Mouse (Mus musculus) kidney, embryonic 15.5 days (tissue): ENCODE measurements around the gene Smox. TPM values are rescaled to one million over a fixed set of nuclear protein-coding genes. Genes with fewer than 3 reads are reported as not detected.

ENCODE experiments used
- ATAC-seq: fragments of 200-750 bp; cut with Nextera tagmentation; replicated peaks from 2 replicates; pipeline ENCODE4 v1.8.0; 2017; ENCODE audit warnings: moderate TSS enrichment; ENCODE audit not compliant: low FRiP score
- H3K27ac ChIP-seq: fragments of 300-500 bp; sonication (generic); 2 replicates; pipeline ENCODE4 v1.5.1; 2015; ENCODE audit warnings: mild to moderate bottlenecking, inconsistent platforms
- H3K27me3 ChIP-seq: fragments of 300-500 bp; sonication (generic); 2 replicates; pipeline ENCODE4 v1.6.1; 2015; ENCODE audit warnings: inconsistent platforms
- H3K36me3 ChIP-seq: fragments of 300-500 bp; sonication (generic); 2 replicates; pipeline ENCODE4 v1.6.1; 2015; ENCODE audit warnings: inconsistent platforms
- H3K4me1 ChIP-seq: fragments of 300-500 bp; sonication (generic); 2 replicates; pipeline ENCODE4 v1.6.1; 2015; ENCODE audit warnings: inconsistent platforms
- H3K4me2 ChIP-seq: fragments of 300-500 bp; sonication (generic); 2 replicates; pipeline ENCODE4 v1.6.1; 2015; ENCODE audit warnings: moderate library complexity, mild to moderate bottlenecking, inconsistent platforms
- H3K4me3 ChIP-seq: fragments of 300-500 bp; sonication (generic); replicated peaks from 2 replicates; pipeline ENCODE4 v1.5.1; 2015; ENCODE audit warnings: mild to moderate bottlenecking, inconsistent platforms
- H3K9ac ChIP-seq: fragments of 300-500 bp; sonication (generic); 2 replicates; pipeline ENCODE4 v1.6.1; 2015; ENCODE audit warnings: mild to moderate bottlenecking, inconsistent platforms
- H3K9me3 ChIP-seq: fragments of 300-500 bp; sonication (generic); replicated peaks from 2 replicates; pipeline ENCODE4 v1.6.1; 2016; ENCODE audit warnings: inconsistent platforms
- WGBS: fragments of 180-500 bp; shearing (Covaris S2); methylation state at CpG from one replicate; pipeline ENCODE4 v1.1.7; 2015; ENCODE audit warnings: mixed read lengths; 5-methylcytosine and 5-hydroxymethylcytosine counted together
- polyA plus RNA-seq: library from polyadenylated mRNA; unstranded; fragments of >200 nt; fragmentation: Nextera tagmentation; extraction: Ambion mirVana; gene quantifications from 2 replicates; pipeline ENCODE4 v1.2.1, GENCODE M21; 2015

Gene Smox
- polyA plus RNA-seq, 1 experiment from 2014 or later: 41.3 TPM

GRCm38 (mm10) chr2:131546745-131547408, 55.6 kb downstream of the Smox start:
- H3K27me3 ChIP-seq: peaks cover 72% of the 10 kb centered on the region
- H3K4me3 ChIP-seq: peak overlapping the region; percentile 43
- H3K9ac ChIP-seq: no peak overlapping the region
- H3K4me2 ChIP-seq: peak overlapping the region; percentile 83
- H3K4me1 ChIP-seq: peaks cover 18% of the 10 kb centered on the region
- no peaks in the 10 kb centered on the region for H3K9me3 ChIP-seq
- no peak for ATAC-seq
- H3K36me3 ChIP-seq: no peaks in the 10 kb centered on the region
- no peak overlapping the region for H3K27ac ChIP-seq
- 15% methylated on average over 19 of the region's 19 CpGs for WGBS

- no peak for ATAC-seq
- Histone ChIP-seq H3K4me1 (peaks cover 18% of the 10 kb centered on the region), H3K27me3 (peaks cover 86% of the 10 kb centered on the region), H3K9ac (no peak overlapping the region), H3K4me3 (no peak overlapping the region), H3K9me3 (no peaks in the 10 kb centered on the region), H3K4me2 (no peak overlapping the region), H3K36me3 (no peaks in the 10 kb centered on the region), H3K27ac (no peak overlapping the region)
- 68% methylated on average over 2 of the region's 2 CpGs for WGBS
Observed at GRCm38 (mm10) chr2:131548330-131548729, 57.0 kb downstream of the Smox start.

- no peaks in the 10 kb centered on the region for H3K9me3 ChIP-seq
- WGBS: 86% methylated on average over 5 of the region's 5 CpGs
- no peak overlapping the region for H3K4me3 ChIP-seq
- H3K4me2 ChIP-seq: no peak overlapping the region
- no peak overlapping the region for H3K9ac ChIP-seq
- H3K4me1 ChIP-seq: peaks cover 18% of the 10 kb centered on the region
- no peaks in the 10 kb centered on the region for H3K36me3 ChIP-seq
- no peak overlapping the region for H3K27ac ChIP-seq
- H3K27me3 ChIP-seq: peaks cover 86% of the 10 kb centered on the region
- ATAC-seq: no peak
Observed at GRCm38 (mm10) chr2:131549090-131549489, 57.8 kb downstream of the Smox start.

- Histone ChIP-seq H3K4me2 (no peak overlapping the region), H3K4me1 (peaks cover 17% of the 10 kb centered on the region), H3K27ac (no peak overlapping the region), H3K9me3 (no peaks in the 10 kb centered on the region), H3K36me3 (no peaks in the 10 kb centered on the region), H3K9ac (no peak overlapping the region), H3K4me3 (no peak overlapping the region), H3K27me3 (peaks cover 93% of the 10 kb centered on the region)
- 60% methylated on average over 2 of the region's 2 CpGs for WGBS
- ATAC-seq: no peak
Observed at GRCm38 (mm10) chr2:131550474-131550873, 59.2 kb downstream of the Smox start.

- no peak for ATAC-seq
- Histone ChIP-seq H3K4me1 (peaks cover 13% of the 10 kb centered on the region), H3K9ac (no peak overlapping the region), H3K27me3 (peaks cover 91% of the 10 kb centered on the region), H3K36me3 (no peaks in the 10 kb centered on the region), H3K4me3 (no peak overlapping the region), H3K4me2 (no peak overlapping the region), H3K27ac (no peak overlapping the region), H3K9me3 (no peaks in the 10 kb centered on the region)
- WGBS: 71% methylated on average over 2 of the region's 2 CpGs
Observed at GRCm38 (mm10) chr2:131550906-131551305, 59.6 kb downstream of the Smox start.

GRCm38 (mm10) chr2:131551701-131552620, 60.7 kb downstream of the Smox start:
- Histone ChIP-seq H3K27ac (no peak overlapping the region), H3K36me3 (no peaks in the 10 kb centered on the region), H3K4me3 (no peak overlapping the region), H3K4me1 (peaks cover 2% of the 10 kb centered on the region; the same call in 1 of the 2 replicates), H3K27me3 (peaks cover 91% of the 10 kb centered on the region), H3K9ac (no peak overlapping the region), H3K4me2 (no peak overlapping the region), H3K9me3 (no peaks in the 10 kb centered on the region)
- ATAC-seq: no peak
- 63% methylated on average over 7 of the region's 7 CpGs for WGBS

- Histone ChIP-seq H3K4me2 (no peak overlapping the region), H3K9ac (no peak overlapping the region), H3K27me3 (peaks cover 91% of the 10 kb centered on the region), H3K27ac (no peak overlapping the region), H3K4me3 (no peak overlapping the region), H3K36me3 (no peaks in the 10 kb centered on the region), H3K9me3 (no peaks in the 10 kb centered on the region), H3K4me1 (no peaks in the 10 kb centered on the region)
- WGBS: 22% methylated on average over 9 of the region's 9 CpGs
- ATAC-seq: no peak
Observed at GRCm38 (mm10) chr2:131552736-131553400, 61.6 kb downstream of the Smox start.

GRCm38 (mm10) chr2:131557896-131558295, 66.6 kb downstream of the Smox start:
- ATAC-seq: no peak
- Histone ChIP-seq H3K4me3 (no peak overlapping the region), H3K9me3 (no peaks in the 10 kb centered on the region), H3K4me2 (no peak overlapping the region), H3K27ac (no peak overlapping the region), H3K36me3 (no peaks in the 10 kb centered on the region), H3K27me3 (peaks cover 95% of the 10 kb centered on the region), H3K4me1 (peaks cover 21% of the 10 kb centered on the region), H3K9ac (no peak overlapping the region)
- 80% methylated on average over 2 of the region's 2 CpGs for WGBS

GRCm38 (mm10) chr2:131560205-131560919, 69.1 kb downstream of the Smox start:
- H3K4me2 ChIP-seq: peak overlapping the region; percentile 84
- no peaks in the 10 kb centered on the region for H3K36me3 ChIP-seq
- no peak overlapping the region for H3K27ac ChIP-seq
- no peak for ATAC-seq
- peaks cover 93% of the 10 kb centered on the region for H3K27me3 ChIP-seq
- H3K9me3 ChIP-seq: no peaks in the 10 kb centered on the region
- H3K4me1 ChIP-seq: peaks cover 25% of the 10 kb centered on the region
- H3K9ac ChIP-seq: no peak overlapping the region
- H3K4me3 ChIP-seq: peak overlapping the region; percentile 51
- 43% methylated on average over 2 of the region's 2 CpGs for WGBS

GRCm38 (mm10) chr2:131561344-131561870, 70.1 kb downstream of the Smox start:
- Histone ChIP-seq H3K36me3 (no peaks in the 10 kb centered on the region), H3K9me3 (no peaks in the 10 kb centered on the region), H3K27me3 (peaks cover 87% of the 10 kb centered on the region), H3K4me2 (peak overlapping the region; percentile 84), H3K4me1 (peaks cover 25% of the 10 kb centered on the region), H3K27ac (no peak overlapping the region), H3K9ac (peak overlapping the region; percentile 27; the same call in 1 of the 2 replicates), H3K4me3 (peak overlapping the region; percentile 51)
- 5% methylated on average over 33 of the region's 33 CpGs for WGBS
- ATAC-seq: no peak

- no peak within 1 kb of the TSS for H3K27ac ChIP-seq
- H3K4me3 ChIP-seq: peak within 1 kb of the TSS; percentile 51
- peak within 1 kb of the TSS; percentile 27 for H3K9ac ChIP-seq
- ATAC-seq: peak; percentile 81
- H3K4me2 ChIP-seq: peak within 1 kb of the TSS; percentile 84
- H3K27me3 ChIP-seq: peaks cover 81% of the 10 kb centered on the region
- peaks cover 25% of the 10 kb centered on the region for H3K4me1 ChIP-seq
- H3K9me3 ChIP-seq: no peaks in the 10 kb centered on the region
- WGBS: under 1% methylated on average over 65 of the region's 82 CpGs
- H3K36me3 ChIP-seq: no peaks in the 10 kb centered on the region
Observed at GRCm38 (mm10) chr2:131561891-131562585, 70.7 kb downstream of the Smox start, which contains the start of gene Adra1d. Adra1d (minus strand) TSS chr2:131562283.
